Mouse (Mus musculus) lung, postnatal 0 days (tissue): ENCODE data around the gene Dnaja1. TPM values are rescaled to one million over a fixed set of nuclear protein-coding genes. Genes with fewer than 3 reads are reported as not detected.
A peak's percentile ranks its signal among the peaks of the same experiment; 100 is the strongest.

ENCODE experiments used
- ATAC-seq: fragments of 200-750 bp; cut with Nextera tagmentation; 2 replicates; pipeline ENCODE4 v1.8.0; 2017; ENCODE audit warnings: moderate library complexity
- DNase-seq: peaks from one replicate; pipeline ENCODE4 v3.0.0-alpha.2; 2016; ENCODE audit warnings: low spot score
- H3K27ac ChIP-seq: fragments of 300-500 bp; sonication (generic); 2 replicates; pipeline ENCODE4 v1.5.1; 2014; ENCODE audit warnings: antibody characterized with exemption, mild to moderate bottlenecking, low read length, mixed read lengths
- H3K27me3 ChIP-seq: fragments of 300-500 bp; sonication (generic); replicated peaks from 2 replicates; pipeline ENCODE4 v1.6.1; 2014; ENCODE audit warnings: low read length, mixed read lengths; ENCODE audit not compliant: insufficient read depth
- H3K36me3 ChIP-seq: fragments of 300-500 bp; sonication (generic); 2 replicates; pipeline ENCODE4 v1.6.1; 2014; ENCODE audit warnings: low read length, mixed read lengths; ENCODE audit not compliant: insufficient read depth
- H3K4me1 ChIP-seq: fragments of 300-500 bp; sonication (generic); 2 replicates; pipeline ENCODE4 v1.6.1; 2014; ENCODE audit warnings: antibody characterized with exemption, low read depth, low read length, mixed read lengths; ENCODE audit not compliant: insufficient read depth
- H3K4me2 ChIP-seq: fragments of 300-500 bp; sonication (generic); replicated peaks from 2 replicates; pipeline ENCODE4 v1.6.1; 2014; ENCODE audit warnings: low read depth, mild to moderate bottlenecking, low read length, moderate library complexity, mixed read lengths
- H3K4me3 ChIP-seq: fragments of 300-500 bp; sonication (generic); 2 replicates; pipeline ENCODE4 v1.5.1; 2014; ENCODE audit warnings: low read depth, low read length
- H3K9ac ChIP-seq: fragments of 300-500 bp; sonication (generic); replicated peaks from 2 replicates; pipeline ENCODE4 v1.6.1; 2014; ENCODE audit warnings: low read depth, mild to moderate bottlenecking
- H3K9me3 ChIP-seq: fragments of 300-500 bp; sonication (generic); 2 replicates; pipeline ENCODE4 v1.6.1; 2016; ENCODE audit warnings: low read length, mixed read lengths
- CTCF ChIP-seq: IDR thresholded peaks from 2 replicates; pipeline ENCODE4 v1.5.1; 2016; ENCODE audit warnings: antibody characterized with exemption, mild to moderate bottlenecking
- EP300 ChIP-seq: IDR thresholded peaks from 2 replicates; pipeline ENCODE4 v1.6.1; 2016; ENCODE audit warnings: antibody characterized with exemption, mild to moderate bottlenecking, control low read depth
- WGBS: fragments of 180-500 bp; shearing (Covaris S2); extraction: QIAGEN DNeasy Blood & Tissue Kit; methylation state at CpG from one replicate; pipeline ENCODE4 v1.1.7; 2014; 5-methylcytosine and 5-hydroxymethylcytosine counted together
- polyA plus RNA-seq: library from polyadenylated mRNA; unstranded; fragments of >200 nt; fragmentation: Nextera tagmentation; extraction: Ambion mirVana; gene quantifications from 2 replicates; pipeline ENCODE4 v1.2.1, GENCODE M21; 2015

Gene Dnaja1
- 285 and 314 TPM in 2 replicates for polyA plus RNA-seq

DNA sequence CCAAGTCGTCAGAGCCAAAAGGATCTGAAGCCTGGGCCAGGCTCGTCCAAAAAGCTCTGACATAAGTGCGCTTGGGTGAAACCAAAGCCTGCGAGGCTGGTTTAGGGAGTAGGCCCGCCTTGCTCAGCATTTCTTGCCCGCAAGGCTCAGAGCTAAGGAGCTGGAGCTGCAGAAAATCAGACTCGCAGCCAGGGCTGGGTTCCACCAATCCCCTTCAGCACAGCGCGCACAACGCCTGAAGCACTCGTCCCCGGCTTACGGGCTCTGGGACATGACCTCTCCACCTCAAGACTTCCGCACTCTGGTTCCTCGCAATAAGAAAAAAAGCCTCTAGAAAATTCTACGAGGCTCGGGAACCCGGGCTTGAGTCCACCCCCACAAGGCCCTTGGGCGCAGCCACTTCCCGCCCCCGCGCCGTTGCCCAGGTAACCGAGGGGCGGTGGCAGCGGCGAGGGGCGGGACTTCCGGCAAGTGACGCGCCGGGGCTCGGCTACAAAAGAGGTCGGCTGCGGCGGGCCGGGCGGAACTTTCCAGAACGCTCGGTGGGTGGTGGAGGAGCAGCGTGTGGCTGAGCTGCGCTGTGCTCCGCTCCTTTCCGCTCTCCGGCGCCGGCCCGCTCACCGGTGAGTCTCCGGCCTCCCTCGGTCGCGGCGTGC, at the start of gene Dnaja1:
Gene Dnaja1, plus strand, starts transcription at position 140 of the 656 bp plus-strand sequence.
- Histone ChIP-seq H3K4me3 (peak within 1 kb of the TSS; percentile 96), H3K4me2 (peak within 1 kb of the TSS; percentile 54), H3K27ac (peak within 1 kb of the TSS; percentile 99), H3K4me1 (peaks cover 21% of the 10 kb centered on the region; the same call in 1 of the 2 replicates), H3K36me3 (peaks cover 7% of the 10 kb centered on the region; the same call in 1 of the 2 replicates), H3K9ac (peak within 1 kb of the TSS; percentile 97), H3K9me3 (no peaks in the 10 kb centered on the region), H3K27me3 (no peaks in the 10 kb centered on the region)
- no peak for TF ChIP-seq EP300
- TF ChIP-seq CTCF: no peak; the same call in 1 of the 2 replicates
- WGBS: under 1% methylated on average over 51 of the region's 54 CpGs
- DNase-seq (peak; percentile 97), ATAC-seq (peak; percentile 94)

DNA sequence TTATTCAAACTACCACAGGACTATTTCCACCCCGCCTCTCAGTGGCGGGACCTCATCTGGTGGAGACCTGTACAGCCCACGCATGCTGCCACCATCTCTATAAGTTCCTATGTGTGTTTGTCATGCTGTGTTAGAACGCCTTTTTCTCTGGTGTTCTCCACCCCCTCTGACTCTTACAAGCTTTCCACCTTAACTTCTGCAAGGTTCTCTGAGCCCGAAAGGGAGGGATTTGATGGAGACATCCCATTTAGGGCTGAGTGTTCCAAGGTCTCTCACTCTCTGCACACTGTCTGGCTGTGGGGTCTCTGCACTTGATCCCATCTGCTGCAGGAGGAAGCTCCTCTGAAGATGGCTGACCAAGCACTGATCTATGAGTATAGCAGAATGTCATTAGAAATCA, 48.4 kb upstream of the Dnaja1 start:
- ATAC-seq: no peak
- H3K36me3 ChIP-seq: no peaks in the 10 kb centered on the region
- H3K4me3 ChIP-seq: no peak overlapping the region
- no peaks in the 10 kb centered on the region for H3K4me1 ChIP-seq
- no peak for DNase-seq
- TF ChIP-seq CTCF (no peak), EP300 (no peak)
- no peak overlapping the region for H3K9ac ChIP-seq
- no peak overlapping the region for H3K4me2 ChIP-seq
- no peaks in the 10 kb centered on the region for H3K27me3 ChIP-seq
- no peak overlapping the region for H3K27ac ChIP-seq
- 98% methylated on average over 5 of the region's 5 CpGs for WGBS
- no peaks in the 10 kb centered on the region for H3K9me3 ChIP-seq

DNA sequence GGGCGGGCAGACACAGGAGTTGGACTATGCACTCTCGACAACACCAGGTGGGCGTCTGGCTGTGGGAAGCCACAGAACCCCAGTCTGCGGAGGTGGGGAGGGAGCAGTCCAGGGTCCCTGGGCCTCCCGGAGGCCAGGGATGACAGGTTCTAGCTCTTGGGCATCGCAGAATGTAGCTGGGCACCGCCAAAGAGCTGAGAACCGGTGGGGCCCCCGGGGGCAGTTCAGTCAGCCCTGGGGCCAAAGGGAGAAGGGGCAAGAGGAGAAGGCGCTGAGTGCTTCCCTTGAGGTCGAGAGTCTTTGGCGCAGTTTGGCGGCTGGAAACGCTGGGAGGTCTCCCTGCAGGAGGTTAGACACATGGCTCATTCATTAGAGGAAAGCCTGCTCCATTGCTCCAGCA, 45.6 kb upstream of the Dnaja1 start:
- Histone ChIP-seq H3K4me2 (no peak overlapping the region), H3K27ac (no peak overlapping the region), H3K9ac (no peak overlapping the region), H3K4me1 (no peaks in the 10 kb centered on the region), H3K27me3 (no peaks in the 10 kb centered on the region), H3K9me3 (no peaks in the 10 kb centered on the region), H3K36me3 (no peaks in the 10 kb centered on the region), H3K4me3 (no peak overlapping the region)
- 17% methylated on average over 14 of the region's 14 CpGs for WGBS
- no peak for DNase-seq
- TF ChIP-seq EP300 (no peak), CTCF (no peak)
- no peak for ATAC-seq

DNA sequence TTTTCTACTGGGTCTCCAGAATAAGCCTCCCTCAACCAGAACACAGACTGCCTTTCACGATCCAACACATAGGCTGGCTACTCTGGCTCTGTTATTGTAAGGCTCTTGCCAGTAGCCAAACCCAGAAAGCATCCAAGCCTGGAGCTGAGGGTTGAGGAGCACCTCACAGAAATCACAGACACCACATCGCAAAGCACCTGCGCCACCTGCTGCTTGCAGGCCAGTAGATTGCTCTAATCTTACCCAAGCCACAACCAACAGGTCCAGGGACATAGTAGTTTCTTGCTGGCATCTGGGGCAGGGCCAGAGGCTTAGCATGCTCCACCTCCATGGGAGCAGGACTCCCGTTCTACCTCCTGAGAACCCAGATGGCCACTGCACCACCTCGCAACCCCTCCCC, 44.8 kb upstream of the Dnaja1 start:
- Histone ChIP-seq H3K4me2 (no peak overlapping the region), H3K9ac (no peak overlapping the region), H3K27ac (no peak overlapping the region), H3K27me3 (no peaks in the 10 kb centered on the region), H3K9me3 (no peaks in the 10 kb centered on the region), H3K36me3 (no peaks in the 10 kb centered on the region), H3K4me3 (no peak overlapping the region), H3K4me1 (no peaks in the 10 kb centered on the region)
- WGBS: 35% methylated on average over 5 of the region's 5 CpGs
- DNase-seq: no peak
- TF ChIP-seq CTCF (peak; percentile 51), EP300 (no peak)
- ATAC-seq: no peak

DNA sequence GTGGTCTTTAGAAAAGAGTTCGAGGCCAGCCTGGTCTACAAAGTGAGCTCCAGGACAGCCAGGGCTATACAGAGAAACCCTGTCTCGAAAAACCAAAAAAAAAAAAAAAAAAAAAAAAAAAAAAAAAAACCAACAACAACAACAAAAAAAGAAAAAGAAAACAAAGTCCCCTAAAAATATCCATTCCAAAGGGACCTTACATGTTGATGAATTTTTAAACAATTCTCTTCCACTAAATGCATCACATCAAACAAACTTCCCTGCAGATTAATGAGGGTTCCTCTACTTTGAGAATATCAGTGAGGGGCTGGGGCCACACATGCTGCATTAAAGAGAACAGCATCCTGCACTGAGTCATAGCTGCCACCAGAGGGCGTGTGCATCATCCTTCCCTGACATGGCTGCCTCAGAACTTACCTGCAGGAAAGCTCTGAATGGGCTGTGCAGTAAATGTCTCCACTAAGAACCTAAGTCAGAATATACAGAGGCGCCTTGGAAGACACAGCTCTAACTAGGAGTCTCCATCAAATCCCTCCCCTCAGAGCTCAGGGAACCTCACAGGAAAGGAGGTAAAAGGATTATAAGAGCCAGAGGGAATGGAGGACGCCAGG, 41.6 kb upstream of the Dnaja1 start:
- ATAC-seq (peak; percentile 56; the same call in 1 of the 2 replicates), DNase-seq (peak; percentile 67)

DNA sequence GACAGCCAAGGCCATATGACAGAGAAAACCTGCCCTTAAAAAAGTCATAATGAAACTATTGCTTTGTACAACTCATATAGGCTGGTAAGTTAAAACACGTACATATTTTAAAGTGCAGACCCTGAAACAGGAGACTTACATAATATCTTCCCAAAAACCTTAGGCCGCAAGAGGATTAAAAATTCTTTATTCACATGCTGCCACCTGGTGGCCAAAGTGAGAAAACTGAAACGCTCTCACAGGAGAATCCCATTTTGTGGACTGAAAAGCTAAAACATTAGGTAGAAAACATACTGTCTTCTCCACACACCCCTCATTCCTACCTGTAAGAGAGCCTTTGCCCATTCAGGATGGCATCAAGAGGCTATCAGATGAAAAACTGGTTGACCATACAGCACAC, 40.0 kb upstream of the Dnaja1 start:
- no peak overlapping the region for H3K4me3 ChIP-seq
- ATAC-seq: no peak

More for the DNA sequence above, 41.6 kb upstream of the Dnaja1 start:
- Histone ChIP-seq H3K9ac (no peak overlapping the region), H3K27me3 (no peaks in the 10 kb centered on the region), H3K4me2 (no peak overlapping the region), H3K27ac (no peak overlapping the region), H3K36me3 (no peaks in the 10 kb centered on the region), H3K4me1 (no peaks in the 10 kb centered on the region), H3K4me3 (no peak overlapping the region), H3K9me3 (no peaks in the 10 kb centered on the region)
- 44% methylated on average over 4 of the region's 5 CpGs for WGBS
- TF ChIP-seq CTCF (peak; percentile 89), EP300 (no peak)

More for the DNA sequence above, 40.0 kb upstream of the Dnaja1 start:
- no peak for TF ChIP-seq EP300
- TF ChIP-seq CTCF: peak; percentile 72
- Histone ChIP-seq H3K4me2 (no peak overlapping the region), H3K4me1 (no peaks in the 10 kb centered on the region), H3K9me3 (no peaks in the 10 kb centered on the region), H3K36me3 (0 out of 2 replicates have a peak, but pooled peaks cover 6% of the 10 kb centered on the region), H3K9ac (no peak overlapping the region), H3K27ac (no peak overlapping the region), H3K27me3 (no peaks in the 10 kb centered on the region)
- peak; percentile 65 for DNase-seq
- 12% methylated on average over 3 of the region's 3 CpGs for WGBS
